Mouse (Mus musculus) ovary, adult 18-20 months (tissue): ENCODE results near the gene Zfp609.

ENCODE experiments used
- DNase-seq: peaks from one replicate; pipeline ENCODE4 v3.0.0; 2022; ENCODE audit warnings: low spot score, mixed read lengths

Gene Zfp609

DNA sequence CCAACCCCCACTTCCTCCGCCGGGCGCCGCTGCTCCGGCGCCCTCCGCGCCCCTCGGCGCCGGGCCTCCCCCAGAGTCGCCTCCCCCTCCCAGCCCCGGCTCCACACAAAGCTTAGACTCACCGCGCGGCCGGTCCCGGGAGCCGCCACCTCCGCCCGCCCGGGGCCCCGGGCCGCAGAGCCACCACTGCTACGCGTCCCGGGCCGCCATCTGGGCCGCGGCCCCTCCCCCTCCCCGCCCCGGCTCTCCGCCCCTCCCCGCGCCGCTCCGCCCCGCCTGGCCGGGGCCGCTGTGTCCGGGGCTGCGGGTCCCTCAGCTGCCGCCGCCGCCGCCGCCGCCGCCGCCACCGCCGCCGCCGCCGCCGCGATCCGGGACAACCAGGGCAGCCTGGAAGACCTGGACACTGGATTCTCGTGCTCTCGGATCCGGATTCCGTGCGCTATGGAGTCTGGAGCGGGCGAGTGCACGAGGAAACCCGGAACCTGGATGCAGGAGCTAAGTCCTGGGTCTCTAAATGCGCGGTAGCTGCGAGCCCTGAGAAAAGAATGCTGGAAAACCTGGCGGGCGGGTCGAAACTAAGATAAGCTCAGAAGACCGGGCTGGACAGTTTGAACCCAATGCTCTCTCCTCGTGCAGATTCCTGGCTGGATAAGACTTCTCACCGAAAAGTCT lies at the start of gene Zfp609:
Gene Zfp609, minus strand, starts transcription at position 221 of the 672 bp plus-strand sequence.
- DNase-seq = peak; percentile 81

DNA sequence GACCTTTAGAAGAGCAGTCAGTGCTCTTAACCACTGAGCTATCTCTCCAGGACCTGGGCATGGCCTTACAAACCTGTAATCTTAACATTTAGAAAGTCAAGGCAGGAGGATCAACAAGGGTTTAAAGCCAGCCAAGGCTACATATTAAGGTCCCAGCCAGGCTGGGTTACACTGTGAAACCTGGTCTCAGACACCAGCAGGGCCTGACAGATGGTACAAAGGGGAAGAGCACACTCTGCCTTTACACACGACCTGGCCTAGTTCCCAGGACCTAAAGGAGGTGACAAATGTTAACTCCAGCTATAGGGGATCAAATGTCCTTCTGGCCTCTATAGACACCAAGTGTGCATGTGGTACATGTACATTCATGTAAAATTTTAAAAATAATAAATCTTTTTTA lies 32.3 kb upstream of the Zfp609 start:
- no peak for DNase-seq

DNA sequence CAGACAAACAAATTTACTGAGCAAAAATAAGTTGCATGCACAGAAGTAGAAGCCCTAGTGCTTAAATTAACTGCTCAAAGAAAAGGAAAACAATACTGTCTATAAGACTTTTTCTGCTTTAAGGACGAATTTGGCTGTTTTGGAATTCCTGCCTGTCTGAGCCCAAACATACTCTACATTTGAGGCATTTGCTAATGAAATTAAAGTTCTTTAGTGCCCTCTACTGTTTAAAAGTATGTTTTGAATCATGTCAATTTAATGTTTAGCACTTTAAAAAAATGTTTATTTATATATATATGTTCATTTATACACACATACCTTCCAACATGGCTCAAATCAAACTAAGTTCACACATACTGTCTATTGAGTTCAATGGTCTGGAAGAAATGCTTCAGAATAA lies 22.8 kb upstream of the Zfp609 start:
- no peak for DNase-seq

DNA sequence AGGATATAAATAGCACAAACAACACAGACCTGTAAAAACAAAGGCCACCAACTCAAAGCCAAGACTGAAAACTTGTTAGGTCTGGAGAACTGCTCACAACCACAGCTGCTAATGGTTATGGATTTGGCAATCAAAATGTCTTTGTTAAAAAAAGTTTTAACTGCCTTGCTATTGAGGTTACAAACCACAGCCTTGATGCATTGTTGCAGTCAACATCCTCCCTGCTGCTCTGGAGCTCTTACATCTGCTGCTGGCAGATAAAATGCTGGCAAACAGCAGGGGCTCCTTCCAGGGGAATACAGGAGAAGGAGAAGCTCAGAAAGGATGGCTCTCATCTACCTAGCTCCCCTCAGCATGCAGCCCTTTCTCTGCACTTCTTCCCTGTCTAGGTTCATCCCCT lies 20.8 kb upstream of the Zfp609 start:
- peak; percentile 44 for DNase-seq

DNA sequence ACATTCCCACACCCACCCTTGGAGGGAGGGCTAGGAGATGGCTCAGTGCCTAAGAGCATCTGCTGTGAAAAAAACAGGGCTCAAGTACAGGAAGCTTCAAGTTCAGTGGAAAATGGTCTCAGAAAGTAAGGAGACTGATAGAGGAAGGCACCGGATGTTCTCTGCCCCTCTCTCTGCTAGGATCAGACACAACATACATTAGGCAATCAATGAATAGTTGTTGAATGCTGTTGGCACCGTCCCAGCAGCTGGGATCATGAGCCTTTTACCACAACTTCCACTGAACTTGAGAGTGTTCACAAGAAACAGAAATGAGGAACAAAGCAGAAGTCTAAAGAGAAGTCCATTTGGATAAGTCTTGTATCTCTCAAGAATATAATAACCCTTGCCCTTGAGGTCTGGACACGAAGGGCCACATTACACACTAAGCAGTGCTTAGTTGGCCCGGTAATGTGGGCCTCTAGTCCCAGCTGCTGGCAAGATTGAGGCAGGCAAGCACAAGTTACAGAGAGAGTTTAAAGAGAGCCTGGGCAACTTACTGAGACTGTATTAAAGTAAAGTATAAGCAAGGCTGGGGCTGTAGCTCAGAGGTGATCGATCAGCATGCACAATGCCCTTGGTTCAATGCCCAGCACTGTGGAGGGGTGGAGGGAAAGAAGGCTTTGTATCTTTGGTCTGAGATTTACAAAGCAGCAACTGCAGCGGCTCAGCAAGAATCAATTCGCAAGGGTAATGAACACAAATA lies 17.2 kb upstream of the Zfp609 start:
- peak; percentile 21 for DNase-seq

DNA sequence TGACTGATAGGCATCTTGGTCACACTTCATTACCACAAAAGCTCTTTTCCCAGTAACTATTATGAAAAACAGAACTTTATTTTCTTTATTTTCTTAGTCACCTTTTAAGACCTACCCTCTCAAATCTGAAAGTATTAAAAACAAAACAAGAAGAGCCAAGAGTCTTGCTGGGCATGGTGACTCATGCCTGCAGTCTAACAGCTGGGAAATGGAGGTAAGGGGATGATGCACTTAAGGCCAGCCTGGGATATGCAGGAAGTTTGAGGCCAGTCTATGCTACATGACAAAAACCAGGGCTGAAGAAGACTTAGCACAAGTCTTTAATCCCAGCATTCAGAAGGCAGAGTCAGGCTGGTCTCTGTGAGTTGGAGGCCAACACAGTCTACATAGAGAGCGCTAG lies 12.5 kb upstream of the Zfp609 start:
- DNase-seq = no peak

DNA sequence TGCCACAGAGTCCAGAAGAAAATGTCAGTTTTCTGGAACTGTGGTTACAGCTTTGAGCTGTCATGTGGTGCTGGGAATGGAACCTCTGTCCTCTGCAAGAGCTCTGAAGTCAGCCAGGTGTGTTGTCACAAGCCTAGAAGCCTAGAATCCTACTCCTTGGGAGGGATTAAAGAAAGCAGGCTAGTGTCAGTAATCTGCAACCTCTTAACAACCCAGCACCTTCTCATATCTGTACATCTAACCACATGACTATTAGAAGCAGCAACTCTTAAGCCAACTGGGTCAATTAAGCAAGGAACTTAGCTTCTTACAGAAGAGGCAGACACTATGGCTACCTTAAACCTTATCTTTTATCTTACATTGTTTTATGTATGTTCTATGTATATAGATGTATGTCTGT lies 9.6 kb upstream of the Zfp609 start:
- no peak for DNase-seq

DNA sequence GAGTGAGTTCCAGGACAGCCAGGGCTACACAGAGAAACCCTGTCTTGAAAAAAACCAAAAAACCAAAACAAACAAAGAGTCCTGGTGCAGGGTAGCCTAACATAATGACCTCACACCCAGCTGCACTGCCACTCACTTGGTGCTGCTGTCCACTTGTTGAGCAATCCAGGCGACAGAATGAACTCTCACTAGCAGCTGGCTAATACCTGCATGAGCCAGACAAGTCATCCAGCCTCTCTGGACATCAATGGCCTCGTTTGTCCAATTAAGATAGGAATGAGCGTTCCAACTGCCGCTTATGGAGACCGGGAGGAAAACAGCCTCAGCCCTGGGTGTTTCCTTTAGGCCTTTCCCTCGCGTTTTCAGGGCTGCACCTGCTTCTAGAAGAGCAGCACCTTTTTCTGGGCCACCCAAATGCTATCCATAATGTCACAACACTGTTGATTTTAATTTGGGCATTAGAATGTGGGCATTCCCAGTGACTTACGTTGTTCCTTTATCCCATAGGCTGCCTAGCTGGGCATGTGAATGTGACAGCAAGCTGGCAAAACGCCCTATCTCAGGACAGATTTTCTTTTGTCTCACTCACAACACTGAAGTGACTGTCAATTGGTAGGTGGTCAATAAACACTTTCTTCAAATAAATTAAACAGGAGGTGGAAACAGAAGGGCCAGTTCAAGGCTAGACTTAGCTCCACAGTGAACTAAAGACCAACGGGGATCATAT lies 7.4 kb upstream of the Zfp609 start:
- DNase-seq = no peak

DNA sequence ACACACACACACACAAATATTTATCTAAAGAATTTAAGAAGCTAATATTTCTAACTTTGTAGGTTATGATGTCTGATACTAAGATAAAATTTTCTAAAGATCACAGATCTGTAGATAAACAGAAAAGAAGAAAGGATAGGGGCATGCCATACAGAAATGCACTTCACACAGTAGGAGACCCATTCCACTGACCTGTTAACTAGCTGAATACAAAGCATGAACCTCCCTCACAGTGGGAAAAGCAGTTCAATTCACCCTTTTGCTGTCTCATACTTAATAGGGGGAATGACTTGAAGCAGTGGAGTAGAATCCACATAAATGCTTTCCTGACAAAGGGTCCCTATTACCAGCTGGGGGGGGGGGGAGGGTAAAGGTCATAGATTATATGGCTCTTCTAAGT lies 6.3 kb upstream of the Zfp609 start:
- DNase-seq = no peak

DNA sequence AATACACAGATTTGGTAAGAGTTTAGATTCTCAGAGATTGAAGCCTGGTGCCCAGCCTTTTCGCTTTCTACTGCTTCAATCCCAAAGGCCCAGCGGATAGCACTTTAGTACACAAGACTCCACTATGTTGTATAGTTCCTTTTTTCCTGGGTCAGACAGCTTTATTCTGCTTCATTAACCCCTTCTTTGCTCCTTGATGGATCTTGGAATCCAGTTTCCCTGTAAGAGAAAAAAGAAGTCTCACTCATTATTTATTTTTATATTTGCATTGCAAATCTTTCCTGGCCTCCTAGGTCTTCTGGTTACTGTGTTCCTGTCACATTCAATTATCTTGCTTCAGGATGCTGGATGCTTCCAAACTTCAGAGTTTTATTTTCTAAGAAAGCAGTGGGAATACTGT lies 5.9 kb upstream of the Zfp609 start:
- no peak for DNase-seq

DNA sequence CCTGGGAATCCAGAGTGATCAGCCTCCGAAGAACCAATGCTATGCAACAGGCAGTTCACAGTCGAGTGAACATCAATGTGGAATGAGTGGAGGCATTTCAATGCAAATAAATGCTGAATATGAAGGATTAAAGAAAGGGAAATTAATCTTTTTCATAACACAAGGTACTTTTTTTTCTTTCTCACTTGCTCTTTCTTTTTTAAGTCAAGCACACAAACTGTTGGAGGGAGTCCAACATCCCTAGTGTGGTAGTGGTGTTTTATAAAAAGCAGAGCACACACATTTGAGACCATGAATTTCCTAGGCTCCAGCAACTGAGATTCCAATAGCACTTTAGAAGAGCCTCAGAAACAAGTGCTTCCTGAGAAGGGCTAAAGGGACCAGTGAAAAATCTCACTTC lies 4.7 kb upstream of the Zfp609 start:
- DNase-seq = no peak

DNA sequence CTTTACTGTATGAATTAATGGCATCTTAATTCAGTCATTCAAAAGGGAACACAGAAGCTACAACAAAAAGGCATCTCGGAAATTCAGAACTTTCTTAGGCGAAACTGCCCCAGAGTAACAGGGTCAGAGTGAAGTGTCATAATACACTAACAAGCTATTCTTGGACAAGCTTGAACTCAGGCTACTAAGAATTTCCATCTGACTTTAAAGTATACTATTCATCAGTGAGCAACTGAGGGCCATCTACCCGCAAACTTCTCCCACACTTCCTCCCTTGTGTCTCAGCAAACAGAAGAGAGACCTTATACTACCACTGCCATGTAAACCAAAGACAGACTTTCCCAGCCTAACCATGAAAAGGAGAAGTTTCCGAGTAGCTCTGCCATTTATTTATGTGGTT lies 3.8 kb upstream of the Zfp609 start:
- no peak for DNase-seq

DNA sequence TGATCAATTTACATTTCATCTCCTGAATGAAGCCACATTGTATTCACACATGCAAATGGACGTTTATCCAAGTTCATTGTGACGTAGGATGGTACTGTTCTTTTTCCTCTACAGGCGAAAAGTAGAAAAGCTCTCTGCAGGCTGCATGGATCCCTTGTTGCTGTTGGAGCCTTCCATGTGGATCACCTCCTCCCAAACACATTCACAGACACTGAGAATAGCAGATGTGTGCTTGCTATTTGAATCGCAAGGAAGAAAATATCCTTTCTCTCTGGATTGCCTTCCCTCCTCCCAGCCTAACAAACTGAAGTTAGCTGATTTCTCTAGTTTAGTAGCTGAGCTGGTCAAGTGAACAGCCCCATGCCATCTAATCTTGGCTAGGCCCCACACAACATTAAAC lies 2.9 kb upstream of the Zfp609 start:
- DNase-seq = no peak

DNA sequence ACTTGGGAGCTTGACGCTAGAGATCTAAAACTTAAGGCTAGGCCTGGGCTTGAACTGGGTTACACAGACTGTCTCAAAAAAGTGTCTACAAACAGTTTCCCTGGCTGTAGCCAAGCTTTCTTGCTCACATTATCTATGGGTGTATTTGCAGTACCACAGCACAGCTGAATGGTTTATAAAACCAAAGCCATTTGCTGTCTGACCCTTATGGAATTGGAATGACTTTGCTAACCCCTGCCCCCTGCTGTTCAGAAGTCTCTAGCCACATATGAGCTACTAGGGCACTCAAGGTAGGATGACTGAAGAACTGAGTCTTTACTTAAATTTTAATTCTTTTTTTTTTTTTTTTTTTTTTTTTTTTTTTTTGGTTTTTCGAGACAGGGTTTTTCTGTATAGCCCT lies 2.0 kb upstream of the Zfp609 start:
- no peak for DNase-seq

DNA sequence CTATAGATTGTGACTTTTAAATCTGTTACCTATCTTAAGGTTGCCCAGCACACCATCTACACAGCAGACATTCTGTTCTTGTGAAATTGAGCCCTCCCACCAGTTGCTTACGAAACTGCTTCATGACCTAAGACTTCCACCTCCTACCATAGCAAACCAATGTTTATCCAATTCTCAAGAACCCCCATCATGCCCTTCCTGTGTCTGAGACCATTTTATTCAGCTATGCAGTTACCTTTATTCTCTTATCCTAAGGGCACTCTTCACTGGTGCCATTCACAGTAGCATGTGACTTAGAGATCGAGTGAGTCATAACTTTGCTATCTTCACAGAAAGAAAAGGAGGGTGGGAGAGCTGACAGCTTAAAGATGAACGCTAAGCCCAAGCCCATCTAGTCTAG lies 1.1 kb upstream of the Zfp609 start:
- DNase-seq = no peak

DNA sequence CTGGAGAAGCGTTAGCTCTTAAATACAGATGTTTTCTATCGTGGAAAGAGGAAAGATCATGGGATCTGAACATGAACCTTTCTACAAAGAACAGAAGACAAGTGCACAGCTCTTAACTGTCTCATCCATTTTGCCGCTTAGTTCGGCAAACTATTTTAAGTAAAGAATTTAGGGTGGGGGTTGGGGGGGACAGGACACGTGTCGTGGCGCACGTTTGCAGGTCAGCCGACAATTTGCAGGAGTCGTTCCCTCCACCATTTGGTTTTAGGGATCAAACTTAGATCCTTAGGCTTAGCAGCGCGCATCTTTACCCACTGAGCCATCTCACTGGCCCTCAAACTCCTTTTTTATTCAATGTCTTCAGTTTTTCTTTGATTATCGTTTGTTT lies 646 bp upstream of the Zfp609 start:
- no peak for DNase-seq

DNA sequence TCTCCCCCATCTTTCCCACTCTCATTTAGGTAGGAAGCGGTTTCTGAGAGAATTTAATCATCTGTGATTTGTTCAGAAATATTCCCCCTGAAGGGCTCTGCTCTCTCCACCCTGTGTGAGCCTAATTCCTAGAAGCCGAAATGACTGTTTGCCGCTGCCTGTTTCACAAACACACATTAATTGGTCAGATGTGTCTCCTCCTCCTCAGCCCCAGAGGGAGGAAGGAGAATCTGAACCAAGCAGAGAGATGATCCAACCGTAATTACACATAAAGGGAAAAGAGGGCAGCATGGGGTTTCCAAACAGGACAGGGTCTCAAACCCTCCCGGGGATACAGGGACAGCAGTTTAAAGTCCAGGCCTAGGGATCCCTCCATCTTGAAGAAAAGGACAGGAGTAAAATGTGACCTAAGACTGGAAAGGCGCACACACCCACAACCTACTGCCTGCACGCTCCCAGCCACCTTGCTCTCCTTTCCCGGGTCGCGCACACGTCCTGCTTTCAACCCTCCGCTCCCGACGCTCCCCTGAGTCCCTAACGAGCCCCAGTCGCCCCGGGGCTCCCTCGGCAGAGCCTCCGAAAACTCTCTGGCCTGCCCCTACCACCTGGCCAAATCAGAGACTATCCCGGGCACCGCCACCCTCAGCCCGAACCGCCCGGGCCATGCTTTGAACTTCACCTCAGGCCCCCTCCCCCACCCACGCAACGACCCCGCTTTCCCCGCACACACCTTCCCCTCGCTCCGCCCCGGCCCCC lies 598 bp downstream of the Zfp609 start:
- peak; percentile 49 for DNase-seq

DNA sequence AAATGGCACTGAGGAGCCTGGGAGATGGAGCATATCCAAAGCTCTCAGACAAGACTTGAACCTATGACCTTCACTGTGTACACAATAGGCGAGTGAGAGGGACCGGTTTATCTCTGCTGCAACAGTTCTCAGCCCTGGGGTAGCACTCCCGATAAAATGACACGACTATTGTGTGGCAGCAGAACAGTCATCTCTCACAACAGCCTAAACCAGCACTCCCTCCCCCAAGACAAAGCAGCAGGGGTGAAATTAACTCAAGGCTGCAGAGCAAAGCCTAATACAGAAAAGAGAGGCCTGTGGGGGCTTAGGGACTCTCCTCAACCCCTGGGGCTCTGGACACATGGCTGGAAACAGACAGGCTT lies 1.2 kb downstream of the Zfp609 start:
- DNase-seq = no peak

DNA sequence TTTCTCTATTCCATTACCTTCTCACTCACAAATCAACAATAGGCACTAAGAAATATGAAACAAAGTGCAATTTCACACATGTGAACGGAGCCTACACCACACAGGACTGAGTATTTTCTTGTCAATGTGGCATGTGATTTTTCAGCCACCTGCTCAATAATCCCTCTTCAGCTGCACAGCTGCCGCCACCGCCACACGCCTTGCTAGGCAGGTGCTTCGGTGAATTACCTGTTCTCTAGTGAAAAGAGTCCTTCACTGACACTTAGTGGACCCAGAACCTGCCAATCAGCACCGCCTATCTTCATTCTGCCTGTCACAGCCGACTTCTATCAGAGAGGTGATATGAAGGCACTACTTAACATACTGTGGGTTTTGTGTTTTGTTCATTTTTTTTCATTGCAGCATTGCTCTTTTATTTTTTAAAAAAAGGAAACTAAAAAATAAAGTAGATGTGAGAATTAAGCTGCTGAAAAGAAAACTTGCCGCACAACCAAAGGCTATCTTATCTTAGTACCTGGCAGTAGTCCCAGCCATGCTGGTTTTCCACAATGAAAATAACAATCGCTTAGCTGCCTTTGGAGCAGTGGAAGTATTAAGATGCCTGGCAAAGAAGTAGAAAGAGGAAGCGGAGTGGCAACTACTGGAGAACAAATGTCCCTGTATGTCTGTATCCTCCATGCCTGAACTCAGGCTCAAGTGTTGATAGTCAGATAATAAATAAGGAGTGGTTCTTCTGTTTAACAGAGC lies 3.5 kb downstream of the Zfp609 start:
- DNase-seq = peak; percentile 31

DNA sequence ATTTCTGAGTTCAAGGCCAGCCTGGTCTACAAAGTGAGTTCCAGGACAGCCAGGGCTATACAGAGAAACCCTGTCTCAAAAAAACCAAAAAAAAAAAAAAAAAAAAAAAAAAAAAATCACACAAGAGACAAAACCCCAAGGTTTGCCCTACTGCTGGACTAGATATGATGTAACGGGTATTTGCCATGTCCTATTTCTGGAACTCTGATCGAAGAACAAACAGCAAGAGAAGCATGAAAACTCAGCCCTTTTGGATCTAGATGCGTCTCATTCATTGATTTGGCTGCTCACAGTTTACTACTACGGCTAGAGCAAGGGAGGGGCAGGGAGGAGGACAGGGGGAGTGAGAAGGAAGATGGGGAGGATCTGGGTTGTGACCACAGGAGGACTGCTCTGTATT lies 5.4 kb downstream of the Zfp609 start:
- DNase-seq = no peak

DNA sequence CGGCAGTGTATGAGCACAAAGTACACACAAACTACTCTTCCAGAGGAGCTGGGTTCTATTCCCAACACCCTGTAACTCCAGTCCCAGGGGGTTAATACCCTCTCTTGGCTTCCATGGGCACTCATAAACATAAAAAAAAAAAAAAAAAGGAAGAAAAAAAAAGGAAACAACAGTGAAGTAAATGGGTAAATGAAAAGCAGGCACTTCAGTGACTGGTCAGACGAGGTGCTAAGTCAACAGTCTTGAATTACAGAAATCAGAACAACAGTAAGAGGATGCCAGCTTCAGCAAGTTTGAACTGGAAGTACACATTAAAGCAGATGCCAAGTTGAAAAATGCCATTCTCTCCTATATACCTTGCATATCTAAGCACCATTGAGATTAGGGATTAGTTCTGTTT lies 7.1 kb downstream of the Zfp609 start:
- no peak for DNase-seq

DNA sequence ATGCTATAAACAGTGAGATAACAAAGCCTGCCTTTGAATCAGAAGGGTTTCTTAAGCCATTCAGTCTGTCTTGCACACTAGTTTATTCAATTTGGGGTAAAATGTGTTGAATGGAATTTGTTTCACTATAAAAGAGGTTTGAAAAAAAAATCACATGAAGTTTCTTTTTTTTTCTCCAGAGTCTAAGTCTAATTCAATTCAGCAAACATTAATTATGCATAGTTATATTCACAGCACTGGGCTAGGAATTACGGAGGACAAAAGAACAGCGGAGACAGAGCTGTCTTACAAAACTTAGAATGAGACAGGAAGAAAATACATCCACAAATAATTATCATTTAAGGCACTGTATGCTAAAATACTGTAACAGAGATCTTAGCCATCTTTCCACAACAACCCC lies 9.0 kb downstream of the Zfp609 start:
- no peak for DNase-seq
